Mouse (Mus musculus) CH12.LX (cell line): ENCODE results near the gene Mink1. TPM values are rescaled to one million over a fixed set of nuclear protein-coding genes. Genes with fewer than 3 reads are reported as not detected.
A peak's percentile ranks its signal among the peaks of the same experiment; 100 is the strongest.

Experiments used
- DNase-seq: peaks from one replicate; pipeline ENCODE4 v3.0.0-alpha.2; 2013; ENCODE audit errors: extremely low read depth
- H3K27ac ChIP-seq: 2 replicates; pipeline ENCODE4 v1.5.1; 2012; ENCODE audit warnings: low read depth, mild to moderate bottlenecking, control low read depth, moderate library complexity; ENCODE audit not compliant: insufficient read depth
- H3K27me3 ChIP-seq: replicated peaks from 2 replicates; pipeline ENCODE3; 2012; ENCODE audit warnings: inconsistent platforms
- H3K36me3 ChIP-seq, 2 experiments: replicated peaks in 1 of 2; 2 replicates each; pipeline versions ENCODE3 to v1.6.1; 2012; ENCODE audit warnings: inconsistent platforms in 1 of 2, low read length in 1 of 2, mild to moderate bottlenecking in 1 of 2, mixed read lengths in 1 of 2, moderate library complexity in 1 of 2; ENCODE audit not compliant: control insufficient read depth in 1 of 2, insufficient read depth in 1 of 2
- H3K4me1 ChIP-seq, 2 experiments: 2 replicates each; pipeline ENCODE4 v1.6.1; 2012; ENCODE audit warnings: inconsistent platforms in 1 of 2, moderate library complexity in 1 of 2; ENCODE audit not compliant: insufficient read depth in 2 of 2, control insufficient read depth in 1 of 2
- H3K4me2 ChIP-seq: 2 replicates; pipeline ENCODE4 v1.6.1; 2012; ENCODE audit warnings: low read depth, mild to moderate bottlenecking, control low read depth; ENCODE audit not compliant: poor library complexity, insufficient read depth, severe bottlenecking
- H3K4me3 ChIP-seq, 3 experiments: fragments of 150-350 bp in 1 of 3; sonication (generic) in 1 of 3; replicated peaks in 1 of 3; 2 replicates each; pipeline versions ENCODE3 to v1.5.1; 2011 to 2012; ENCODE audit warnings: low read depth in 2 of 3, low read length in 2 of 3, mild to moderate bottlenecking in 2 of 3, moderate library complexity in 2 of 3, control low read depth in 1 of 3, improper control_type of control experiment in 1 of 3, inconsistent platforms in 1 of 3, mixed read lengths in 1 of 3; ENCODE audit not compliant: poor library complexity in 1 of 3
- H3K79me2 ChIP-seq: replicated peaks from 2 replicates; pipeline ENCODE4 v1.6.1; 2012; ENCODE audit warnings: mild to moderate bottlenecking, moderate library complexity; ENCODE audit not compliant: control insufficient read depth, poor library complexity, insufficient read depth, severe bottlenecking; ENCODE audit errors: extremely low read depth
- H3K9ac ChIP-seq: 2 replicates; pipeline ENCODE4 v1.6.1; 2012; ENCODE audit warnings: low read depth, mild to moderate bottlenecking, control low read depth, moderate library complexity; ENCODE audit not compliant: insufficient read depth
- H3K9me3 ChIP-seq: replicated peaks from 2 replicates; pipeline ENCODE3; 2012; ENCODE audit warnings: low read length, inconsistent platforms, mixed read lengths
- BHLHE40 ChIP-seq: IDR thresholded peaks from 2 replicates; pipeline ENCODE4 v1.6.1; 2011; ENCODE audit warnings: mild to moderate bottlenecking, low read depth, low read length, improper control_type of control experiment
- CHD1 ChIP-seq: IDR thresholded peaks from 2 replicates; pipeline ENCODE4 v1.6.1; 2012; ENCODE audit warnings: low read depth, low read length, improper control_type of control experiment, inconsistent platforms
- CTCF ChIP-seq, 2 experiments: IDR thresholded peaks in 1 of 2; conservative IDR thresholded peaks in 1 of 2; 2 replicates each; pipeline ENCODE4 v1.5.1; 2011 to 2012; ENCODE audit warnings: low read depth in 2 of 2, low read length in 2 of 2, improper control_type of control experiment in 1 of 2, inconsistent platforms in 1 of 2, mild to moderate bottlenecking in 1 of 2, moderate library complexity in 1 of 2
- E2F4 ChIP-seq: IDR thresholded peaks from 2 replicates; pipeline ENCODE4 v1.6.1; 2011; ENCODE audit warnings: low read depth, low read length, improper control_type of control experiment; ENCODE audit not compliant: insufficient replicate concordance
- ELF1 ChIP-seq: IDR thresholded peaks from 2 replicates; pipeline ENCODE4 v1.6.1; 2014; ENCODE audit warnings: low read depth, mild to moderate bottlenecking, inconsistent platforms, low read length, improper control_type of control experiment
- EP300 ChIP-seq: IDR thresholded peaks from 2 replicates; pipeline ENCODE4 v1.6.1; 2011; ENCODE audit warnings: low read length, improper control_type of control experiment
- GABPA ChIP-seq: IDR thresholded peaks from 2 replicates; pipeline ENCODE4 v1.6.1; 2012; ENCODE audit warnings: low read depth, low read length, improper control_type of control experiment, inconsistent platforms; ENCODE audit not compliant: insufficient replicate concordance
- IRF4 ChIP-seq: IDR thresholded peaks from 2 replicates; pipeline ENCODE4 v1.6.1; 2014; ENCODE audit warnings: low read depth, mild to moderate bottlenecking, inconsistent platforms, low read length, improper control_type of control experiment
- JUND ChIP-seq: conservative IDR thresholded peaks from 2 replicates; pipeline ENCODE4 v1.6.1; 2011; ENCODE audit warnings: low read depth, low read length, improper control_type of control experiment
- KAT2A ChIP-seq: IDR thresholded peaks from 2 replicates; pipeline ENCODE4 v1.6.1; 2012; ENCODE audit warnings: low read length, improper control_type of control experiment, inconsistent platforms; ENCODE audit not compliant: insufficient replicate concordance
- MAFK ChIP-seq: IDR thresholded peaks from 2 replicates; pipeline ENCODE4 v1.6.1; 2011; ENCODE audit warnings: low read length, improper control_type of control experiment; ENCODE audit not compliant: insufficient replicate concordance
- MAX ChIP-seq: IDR thresholded peaks from 2 replicates; pipeline ENCODE4 v1.6.1; 2011; ENCODE audit warnings: low read length, improper control_type of control experiment
- MAZ ChIP-seq: IDR thresholded peaks from 2 replicates; pipeline ENCODE4 v1.6.1; 2012; ENCODE audit warnings: low read depth, mild to moderate bottlenecking, inconsistent platforms, low read length, improper control_type of control experiment, moderate library complexity
- MEF2A ChIP-seq: IDR thresholded peaks from 2 replicates; pipeline ENCODE4 v1.6.1; 2014; ENCODE audit warnings: low read depth, mild to moderate bottlenecking, inconsistent platforms, low read length, improper control_type of control experiment, borderline replicate concordance
- NELFE ChIP-seq: IDR thresholded peaks from 2 replicates; pipeline ENCODE4 v1.6.1; 2011; ENCODE audit warnings: low read depth, low read length, improper control_type of control experiment
- NRF1 ChIP-seq: IDR thresholded peaks from 2 replicates; pipeline ENCODE4 v1.6.1; 2014; ENCODE audit warnings: low read depth, mild to moderate bottlenecking, inconsistent platforms, low read length, improper control_type of control experiment, moderate library complexity
- RCOR1 ChIP-seq: conservative IDR thresholded peaks from 2 replicates; pipeline ENCODE4 v1.6.1; 2012; ENCODE audit warnings: low read depth, mild to moderate bottlenecking, inconsistent platforms, low read length, improper control_type of control experiment
- SIN3A ChIP-seq: IDR thresholded peaks from 2 replicates; pipeline ENCODE4 v1.6.1; 2012; ENCODE audit warnings: low read length, improper control_type of control experiment, inconsistent platforms
- SMC3 ChIP-seq: IDR thresholded peaks from 2 replicates; pipeline ENCODE4 v1.6.1; 2011; ENCODE audit warnings: low read depth, low read length, improper control_type of control experiment
- TBP ChIP-seq: conservative IDR thresholded peaks from 2 replicates; pipeline ENCODE4 v1.6.1; 2011; ENCODE audit warnings: low read depth, low read length, improper control_type of control experiment
- USF2 ChIP-seq: conservative IDR thresholded peaks from 2 replicates; pipeline ENCODE4 v1.6.1; 2011; ENCODE audit warnings: low read depth, low read length, improper control_type of control experiment
- ZC3H11A ChIP-seq: IDR thresholded peaks from 2 replicates; pipeline ENCODE4 v1.6.1; 2012; ENCODE audit warnings: low read depth, mild to moderate bottlenecking, inconsistent platforms, low read length, improper control_type of control experiment
- ZKSCAN1 ChIP-seq: IDR thresholded peaks from 2 replicates; pipeline ENCODE4 v1.6.1; 2012; ENCODE audit warnings: low read depth, inconsistent platforms, low read length, improper control_type of control experiment, borderline replicate concordance
- ZMIZ1 ChIP-seq: IDR thresholded peaks from 2 replicates; pipeline ENCODE4 v1.6.1; 2012; ENCODE audit warnings: low read depth, mild to moderate bottlenecking, inconsistent platforms, low read length, improper control_type of control experiment
- ZNF384 ChIP-seq: IDR thresholded peaks from 2 replicates; pipeline ENCODE4 v1.6.1; 2012; ENCODE audit warnings: low read depth, low read length, improper control_type of control experiment, inconsistent platforms
- dilution Hi-C: fragments of 300-500 bp; cut with MboI; formaldehyde crosslinking; loops from 2 replicates; pipeline ENCODE4 v1.14.3; 2020; ENCODE audit warnings: low sequenced_read_pairs; ENCODE audit not compliant: extremely low pct_unique_long_range_greater_than_20kb, extremely low pct_ligation_motif_present
- in situ Hi-C: fragments of 300-500 bp; cut with MboI; formaldehyde crosslinking; loops from 3 replicates; pipeline ENCODE4 v1.14.3; 2019; ENCODE audit warnings: low sequenced_read_pairs, low pct_ligation_motif_present, low pct_unique_long_range_greater_than_20kb, mixed read lengths
- polyA plus RNA-seq: library from polyadenylated mRNA; unstranded; fragments of >175 nt; gene quantifications from 2 replicates; pipeline ENCODE4 v1.2.1, GENCODE M21; 2012; ENCODE audit warnings: low read depth; ENCODE audit not compliant: insufficient read length
- total RNA-seq, 2 experiments: library from RNA; depleted of rRNA; stranded (reverse); fragments of 300-350 nt in 1 of 2; fragments of >200 nt in 1 of 2; gene quantifications; 2 replicates each; pipeline ENCODE4 v1.2.3; 2012 to 2014

Mink1 gene
- total and polyA plus RNA-seq, 3 experiments, result 15.0 to 79.8 (median 31.2) TPM

GRCm38 (mm10) chr11:70580358-70580720 is 17.7 kb downstream of the Mink1 start:
- TF ChIP-seq SMC3, result no peak
- no peak for TF ChIP-seq USF2
- 0 out of 2 replicates have a peak, but pooled peaks have one; percentile 15 for TF ChIP-seq MAX
- peak; percentile 55; the same call in 1 of the 2 replicates for TF ChIP-seq MAZ
- no peak for TF ChIP-seq GABPA
- TF ChIP-seq MEF2A, result no peak
- no peak for TF ChIP-seq NRF1
- no peak; the same call in 1 of the 2 replicates for TF ChIP-seq CHD1
- TF ChIP-seq BHLHE40, result no peak
- TF ChIP-seq SIN3A, result 0 out of 2 replicates have a peak, but pooled peaks have one; percentile 6
- TF ChIP-seq IRF4, result 0 out of 2 replicates have a peak, but pooled peaks have one; percentile 22
- no peak for TF ChIP-seq EP300
- dilution Hi-C loops (no loop called here), in situ Hi-C loops (no loop called here)
- H3K9me3 ChIP-seq, result no peaks in the 10 kb centered on the region
- peak overlapping the region; percentile 66 for H3K27ac ChIP-seq
- no peaks in the 10 kb centered on the region for H3K27me3 ChIP-seq
- H3K79me2 ChIP-seq, result peaks cover 7% of the 10 kb centered on the region; the same call in 1 of the 2 replicates
- H3K4me3 ChIP-seq, result peak overlapping the region in 1 of 3 experiments; percentile 30
- H3K9ac ChIP-seq, result peak overlapping the region; percentile 39
- peaks cover 0 to 33% of the 10 kb centered on the region in 2 experiments for H3K36me3 ChIP-seq
- no peak for DNase-seq
- H3K4me2 ChIP-seq, result peak overlapping the region; percentile 33; the same call in 1 of the 2 replicates
- H3K4me1 ChIP-seq, result peaks cover 34 to 98% of the 10 kb centered on the region in 2 experiments

- dilution Hi-C loops (no loop called here), in situ Hi-C loops (no loop called here)
- DNase-seq, result peak; percentile 67
- H3K79me2 ChIP-seq, result peaks cover 10% of the 10 kb centered on the region
- H3K9ac ChIP-seq, result peak overlapping the region; percentile 39; the same call in 1 of the 2 replicates
- H3K9me3 ChIP-seq, result no peaks in the 10 kb centered on the region
- peaks cover 0 to 34% of the 10 kb centered on the region in 2 experiments for H3K36me3 ChIP-seq
- peaks cover 38 to 99% of the 10 kb centered on the region in 2 experiments for H3K4me1 ChIP-seq
- no peak overlapping the region for H3K4me3 ChIP-seq
- H3K27ac ChIP-seq, result peak overlapping the region; percentile 64
- H3K4me2 ChIP-seq, result 0 out of 2 replicates have a peak overlapping the region, but pooled peaks have one; percentile 33
- H3K27me3 ChIP-seq, result no peaks in the 10 kb centered on the region
- TF ChIP-seq RCOR1, result no peak
- TF ChIP-seq TBP, result 0 out of 2 replicates have a peak, but pooled peaks have one; percentile 17
- TF ChIP-seq NRF1, result no peak
- no peak for TF ChIP-seq BHLHE40
- TF ChIP-seq KAT2A, result no peak
- TF ChIP-seq CTCF (conservative IDR thresholded peaks at IDR 0.05 in 1 of 2, IDR thresholded peaks at IDR 0.05 in 1 of 2; ENCODE audit: low read depth in 2 of 2, low read length in 2 of 2), result no peak
- TF ChIP-seq NELFE, result no peak
- TF ChIP-seq ZNF384, result no peak; the same call in 1 of the 2 replicates
- no peak for TF ChIP-seq IRF4
- no peak for TF ChIP-seq JUND
- no peak for TF ChIP-seq USF2
- TF ChIP-seq MAFK, result no peak
- no peak for TF ChIP-seq ZKSCAN1
- TF ChIP-seq SIN3A, result no peak
- TF ChIP-seq ZMIZ1, result no peak
- no peak for TF ChIP-seq ZC3H11A
- no peak; the same call in 1 of the 2 replicates for TF ChIP-seq MAX
- no peak for TF ChIP-seq CHD1
- peak; percentile 50; the same call in 1 of the 2 replicates for TF ChIP-seq ELF1
- no peak for TF ChIP-seq E2F4
- TF ChIP-seq EP300, result peak; percentile 42; the same call in 1 of the 2 replicates
- TF ChIP-seq SMC3, result no peak
Observed at GRCm38 (mm10) chr11:70580921-70581320, 18.2 kb downstream of the Mink1 start.
